Mouse (Mus musculus) heart, postnatal 4 days (tissue): ENCODE data around the gene Klhdc8a. TPM values are rescaled to one million over a fixed set of nuclear protein-coding genes. Genes with fewer than 3 reads are reported as not detected.
A peak's percentile ranks its signal among the peaks of the same experiment; 100 is the strongest.

Experiments
- DNase-seq: peaks from one replicate; pipeline ENCODE4 v3.0.0; 2021
- total RNA-seq, 2 experiments: library from RNA; stranded (reverse); gene quantifications; 2 replicates each; pipeline ENCODE4 v1.2.3; 2021

Gene Klhdc8a
- total RNA-seq, 2 experiments from 2014 or later, result 4.1 to 5.8 TPM

- peak; percentile 56 for DNase-seq
Measured at GRCm38 (mm10) chr1:132319242-132319641, 20.8 kb downstream of the Klhdc8a start.

- no peak for DNase-seq
Measured at GRCm38 (mm10) chr1:132321821-132322580, 23.6 kb downstream of the Klhdc8a start.

GRCm38 (mm10) chr1:132322711-132323542 is 24.5 kb downstream of the Klhdc8a start:
- DNase-seq, result peak; percentile 38

GRCm38 (mm10) chr1:132326777-132327176 is 28.4 kb downstream of the Klhdc8a start:
- DNase-seq, result no peak

- no peak for DNase-seq
Measured at GRCm38 (mm10) chr1:132327477-132327876, 29.1 kb downstream of the Klhdc8a start.

- DNase-seq, result no peak
Measured at GRCm38 (mm10) chr1:132328565-132328964, 30.1 kb downstream of the Klhdc8a start.

- DNase-seq, result no peak
Measured at GRCm38 (mm10) chr1:132329656-132330055, 31.2 kb downstream of the Klhdc8a start.

GRCm38 (mm10) chr1:132330397-132330796 is 32.0 kb downstream of the Klhdc8a start:
- DNase-seq, result no peak

- DNase-seq, result no peak
Measured at GRCm38 (mm10) chr1:132331283-132331682, 32.9 kb downstream of the Klhdc8a start.

- no peak for DNase-seq
Measured at GRCm38 (mm10) chr1:132333201-132333600, 34.8 kb downstream of the Klhdc8a start.

GRCm38 (mm10) chr1:132333675-132334141 is 35.3 kb downstream of the Klhdc8a start:
- peak; percentile 74 for DNase-seq

- no peak for DNase-seq
Measured at GRCm38 (mm10) chr1:132334178-132334801, 35.9 kb downstream of the Klhdc8a start.

- DNase-seq, result peak; percentile 65
Measured at GRCm38 (mm10) chr1:132335378-132335965, 37.0 kb downstream of the Klhdc8a start.

- DNase-seq, result no peak
Measured at GRCm38 (mm10) chr1:132336921-132337320, 38.5 kb downstream of the Klhdc8a start.

- DNase-seq, result no peak
Measured at GRCm38 (mm10) chr1:132338027-132338660, 39.7 kb downstream of the Klhdc8a start.

GRCm38 (mm10) chr1:132341731-132342501 is 43.5 kb downstream of the Klhdc8a start:
- DNase-seq, result peak; percentile 72

GRCm38 (mm10) chr1:132342518-132342917 is 44.1 kb downstream of the Klhdc8a start:
- no peak for DNase-seq

GRCm38 (mm10) chr1:132343191-132343590 is 44.8 kb downstream of the Klhdc8a start:
- no peak for DNase-seq

GRCm38 (mm10) chr1:132343656-132344055 is 45.2 kb downstream of the Klhdc8a start:
- no peak for DNase-seq

- DNase-seq, result no peak
Measured at GRCm38 (mm10) chr1:132345514-132345913, 47.1 kb downstream of the Klhdc8a start.
